Mouse (Mus musculus): ENCODE measurements around the gene Slc13a3. TPM values are rescaled to one million over a fixed set of nuclear protein-coding genes. Genes with fewer than 3 reads are reported as not detected.

The Slc13a3 gene
- polyA plus RNA-seq, 1 experiment from 2014 or later: 0.90 TPM

GRCm38 (mm10) chr2:165392156-165392555 lies 80.9 kb downstream of the Slc13a3 start:
- no peaks in the 10 kb centered on the region for H3K9me3 ChIP-seq (ENCODE audit: low read length)
- no peaks in the 10 kb centered on the region for H3K36me3 ChIP-seq (ENCODE audit: insufficient read depth, low read length)
- H3K27me3 ChIP-seq (replicated peaks; ENCODE audit: insufficient read depth, low read length): no peaks in the 10 kb centered on the region
- WGBS: 85% methylated on average over 4 of the region's 4 CpGs
- TF ChIP-seq CTCF (IDR thresholded peaks at IDR 0.05) (no peak), EP300 (IDR thresholded peaks at IDR 0.05) (no peak)
- DNase-seq (ENCODE audit: low spot score) (no peak), ATAC-seq (no peak)
- no peak overlapping the region for H3K4me2 ChIP-seq (replicated peaks; ENCODE audit: low read depth, low read length)
- H3K27ac ChIP-seq (ENCODE audit: low read length): no peak overlapping the region
- H3K4me1 ChIP-seq (ENCODE audit: insufficient read depth, low read depth, low read length): 0 out of 2 replicates have a peak, but pooled peaks cover 6% of the 10 kb centered on the region
- H3K9ac ChIP-seq (replicated peaks; ENCODE audit: low read depth): no peak overlapping the region
- H3K4me3 ChIP-seq (ENCODE audit: low read depth, low read length): no peak overlapping the region

GRCm38 (mm10) chr2:165391561-165391960 lies 81.5 kb downstream of the Slc13a3 start:
- TF ChIP-seq EP300 (IDR thresholded peaks at IDR 0.05) (no peak), CTCF (IDR thresholded peaks at IDR 0.05) (peak; percentile 92)
- peak; percentile 82 for DNase-seq (ENCODE audit: low spot score)
- Histone ChIP-seq H3K27ac (ENCODE audit: low read length) (no peak overlapping the region), H3K27me3 (replicated peaks; ENCODE audit: insufficient read depth, low read length) (no peaks in the 10 kb centered on the region), H3K9me3 (ENCODE audit: low read length) (no peaks in the 10 kb centered on the region), H3K4me1 (ENCODE audit: insufficient read depth, low read depth, low read length) (0 out of 2 replicates have a peak, but pooled peaks cover 6% of the 10 kb centered on the region), H3K4me2 (replicated peaks; ENCODE audit: low read depth, low read length) (no peak overlapping the region), H3K9ac (replicated peaks; ENCODE audit: low read depth) (no peak overlapping the region), H3K4me3 (ENCODE audit: low read depth, low read length) (no peak overlapping the region), H3K36me3 (ENCODE audit: insufficient read depth, low read length) (no peaks in the 10 kb centered on the region)
- peak; percentile 22; the same call in 1 of the 2 replicates for ATAC-seq
- WGBS: 14% methylated on average over 8 of the region's 8 CpGs

- Histone ChIP-seq H3K4me1 (ENCODE audit: insufficient read depth, low read depth, low read length) (0 out of 2 replicates have a peak, but pooled peaks cover 6% of the 10 kb centered on the region), H3K27me3 (replicated peaks; ENCODE audit: insufficient read depth, low read length) (no peaks in the 10 kb centered on the region), H3K4me3 (ENCODE audit: low read depth, low read length) (no peak overlapping the region), H3K4me2 (replicated peaks; ENCODE audit: low read depth, low read length) (no peak overlapping the region), H3K36me3 (ENCODE audit: insufficient read depth, low read length) (peaks cover 9% of the 10 kb centered on the region; the same call in 1 of the 2 replicates), H3K9me3 (ENCODE audit: low read length) (no peaks in the 10 kb centered on the region), H3K27ac (ENCODE audit: low read length) (no peak overlapping the region), H3K9ac (replicated peaks; ENCODE audit: low read depth) (no peak overlapping the region)
- TF ChIP-seq CTCF (IDR thresholded peaks at IDR 0.05) (no peak), EP300 (IDR thresholded peaks at IDR 0.05) (no peak)
- DNase-seq (ENCODE audit: low spot score) (no peak), ATAC-seq (no peak)
- 58% methylated on average over 6 of the region's 6 CpGs for WGBS
These were observed 83.6 kb downstream of the Slc13a3 start for GRCm38 (mm10) chr2:165389299-165389952.

GRCm38 (mm10) chr2:165387844-165388495 lies 85.1 kb downstream of the Slc13a3 start, which contains the start of gene Zfp334:
Gene Zfp334, minus strand, starts transcription at chr2:165388259.
- Histone ChIP-seq H3K9ac (replicated peaks; ENCODE audit: low read depth) (peak within 1 kb of the TSS; percentile 87), H3K27me3 (replicated peaks; ENCODE audit: insufficient read depth, low read length) (no peaks in the 10 kb centered on the region), H3K36me3 (ENCODE audit: insufficient read depth, low read length) (peaks cover 11% of the 10 kb centered on the region), H3K4me1 (ENCODE audit: insufficient read depth, low read depth, low read length) (0 out of 2 replicates have a peak, but pooled peaks cover 6% of the 10 kb centered on the region), H3K4me3 (ENCODE audit: low read depth, low read length) (peak within 1 kb of the TSS; percentile 66), H3K27ac (ENCODE audit: low read length) (peak within 1 kb of the TSS; percentile 69), H3K4me2 (replicated peaks; ENCODE audit: low read depth, low read length) (peak within 1 kb of the TSS; percentile 87), H3K9me3 (ENCODE audit: low read length) (no peaks in the 10 kb centered on the region)
- ATAC-seq (peak; percentile 98), DNase-seq (ENCODE audit: low spot score) (peak; percentile 96)
- under 1% methylated on average over 40 of the region's 40 CpGs for WGBS
- no peak for TF ChIP-seq CTCF (IDR thresholded peaks at IDR 0.05)
- no peak for TF ChIP-seq EP300 (IDR thresholded peaks at IDR 0.05)

GRCm38 (mm10) chr2:165387370-165387769 lies 85.7 kb downstream of the Slc13a3 start:
- TF ChIP-seq CTCF (IDR thresholded peaks at IDR 0.05) (no peak), EP300 (IDR thresholded peaks at IDR 0.05) (no peak)

GRCm38 (mm10) chr2:165380050-165380449 lies 93.0 kb downstream of the Slc13a3 start:
- WGBS: 96% methylated on average over 25 of the region's 25 CpGs
- ATAC-seq (no peak), DNase-seq (ENCODE audit: low spot score) (no peak)
- Histone ChIP-seq H3K27me3 (replicated peaks; ENCODE audit: insufficient read depth, low read length) (no peaks in the 10 kb centered on the region), H3K9ac (replicated peaks; ENCODE audit: low read depth) (no peak overlapping the region), H3K36me3 (ENCODE audit: insufficient read depth, low read length) (peaks cover 40% of the 10 kb centered on the region), H3K9me3 (ENCODE audit: low read length) (peaks cover 11% of the 10 kb centered on the region; the same call in 1 of the 2 replicates), H3K4me2 (replicated peaks; ENCODE audit: low read depth, low read length) (no peak overlapping the region), H3K4me1 (ENCODE audit: insufficient read depth, low read depth, low read length) (no peaks in the 10 kb centered on the region), H3K27ac (ENCODE audit: low read length) (no peak overlapping the region), H3K4me3 (ENCODE audit: low read depth, low read length) (no peak overlapping the region)
- TF ChIP-seq EP300 (IDR thresholded peaks at IDR 0.05) (no peak), CTCF (IDR thresholded peaks at IDR 0.05) (no peak)

More at GRCm38 (mm10) chr2:165387370-165387769, 85.7 kb downstream of the Slc13a3 start:
- H3K4me1 ChIP-seq (ENCODE audit: insufficient read depth, low read depth, low read length): 0 out of 2 replicates have a peak, but pooled peaks cover 6% of the 10 kb centered on the region
- H3K9me3 ChIP-seq (ENCODE audit: low read length): no peaks in the 10 kb centered on the region
- DNase-seq (ENCODE audit: low spot score): no peak
- peak overlapping the region; percentile 87 for H3K9ac ChIP-seq (replicated peaks; ENCODE audit: low read depth)
- H3K27me3 ChIP-seq (replicated peaks; ENCODE audit: insufficient read depth, low read length): no peaks in the 10 kb centered on the region
- ATAC-seq: no peak
- WGBS: 7% methylated on average over 4 of the region's 4 CpGs
- H3K4me2 ChIP-seq (replicated peaks; ENCODE audit: low read depth, low read length): peak overlapping the region; percentile 87
- H3K36me3 ChIP-seq (ENCODE audit: insufficient read depth, low read length): peaks cover 17% of the 10 kb centered on the region
- peak overlapping the region; percentile 66 for H3K4me3 ChIP-seq (ENCODE audit: low read depth, low read length)
- no peak overlapping the region for H3K27ac ChIP-seq (ENCODE audit: low read length)

Data from lung, postnatal 0 days (tissue).